In genomic region chr12:63103726-63104125, GRCm38 (mm10) we compare ENCODE assay signal across 23 mouse cellular contexts.
DNase-seq lines count a peak whose midpoint lies in the region; ATAC-seq and TF ChIP-seq lines count a peak whose summit lies in the region.
"Had no signal": no experiment of that assay in that cellular context is flagged by ENCODE, and none has a peak within 500 bp of the region (broad histone marks: within the 10 kb centered on the region; RNA-seq: fewer than 3 reads in every experiment).

No protein-coding gene starts in this region.

- no peaks in the 10 kb centered on the region for H3K9me3 ChIP-seq in MEL (replicated peaks; ENCODE audit: insufficient read depth, low read length)
- H3K9me3 ChIP-seq: embryonic facial prominence, embryonic 10.5 days; embryonic facial prominence, embryonic 12.5 days; forebrain, embryonic 12.5 days had no signal

- TF ChIP-seq CTCF in MEL (IDR thresholded peaks at IDR 0.05 in 2 of 3, conservative IDR thresholded peaks at IDR 0.05 in 1 of 3; ENCODE audit: control insufficient read depth in 1 of 3, insufficient read depth in 1 of 3, low read depth in 2 of 3, low read length in 3 of 3, poor library complexity in 1 of 3, severe bottlenecking in 1 of 3) = no peak

- no peak for TF ChIP-seq POLR2A in MEL (IDR thresholded peaks at IDR 0.05; ENCODE audit: control insufficient read depth in 1 of 2, insufficient read depth in 1 of 2, low read depth in 1 of 2, low read length in 2 of 2, poor library complexity in 1 of 2)
- TF ChIP-seq POLR2A in myocyte (IDR thresholded peaks at IDR 0.05; ENCODE audit: insufficient read length, low read depth) = no peak

- TF ChIP-seq RAD21 in MEL (IDR thresholded peaks at IDR 0.05; ENCODE audit: low read depth, low read length) = no peak

- no peak overlapping the region for H3K9ac ChIP-seq in MEL (ENCODE audit: control insufficient read depth, low read depth, low read length, poor library complexity, severe bottlenecking)
- H3K9ac ChIP-seq: embryonic facial prominence, embryonic 12.5 days; forebrain, embryonic 12.5 days had no signal

- peak overlapping the region; percentile 52 for H3K4me2 ChIP-seq in myocyte (ENCODE audit: low read depth)
- H3K4me2 ChIP-seq: embryonic facial prominence, embryonic 12.5 days; forebrain, embryonic 12.5 days had no signal

- no peaks in the 10 kb centered on the region for H3K4me1 ChIP-seq in MEL (ENCODE audit: control insufficient read depth in 1 of 2, insufficient read depth in 2 of 2, low read length in 2 of 2)
- H3K4me1 ChIP-seq: embryonic facial prominence, embryonic 10.5 days; embryonic facial prominence, embryonic 12.5 days; forebrain, embryonic 12.5 days had no signal

- H3K36me3 ChIP-seq in MEL (ENCODE audit: control insufficient read depth in 1 of 2, insufficient read depth in 2 of 2, low read length in 2 of 2) (no peaks in the 10 kb centered on the region), myocyte (ENCODE audit: control insufficient read depth, insufficient read depth) (no peaks in the 10 kb centered on the region)
- H3K36me3 ChIP-seq: embryonic facial prominence, embryonic 10.5 days; embryonic facial prominence, embryonic 12.5 days; forebrain, embryonic 12.5 days; G1E had no signal

- H3K79me2 ChIP-seq in MEL (ENCODE audit: control insufficient read depth, insufficient read depth, low read length, poor library complexity) (no peaks in the 10 kb centered on the region), myocyte (ENCODE audit: control insufficient read depth, insufficient read depth) (no peaks in the 10 kb centered on the region)

- H3K27me3 ChIP-seq in MEL (ENCODE audit: control insufficient read depth in 1 of 2, insufficient read depth in 2 of 2, low read length in 2 of 2) = no peaks in the 10 kb centered on the region
- no peaks in the 10 kb centered on the region for H3K27me3 ChIP-seq in myocyte (ENCODE audit: control insufficient read depth, insufficient read depth, insufficient read length)
- H3K27me3 ChIP-seq: CH12.LX; embryonic facial prominence, embryonic 12.5 days; forebrain, embryonic 12.5 days had no signal

- DNase-seq in 3T3-L1 (ENCODE audit: low read depth, low spot score) = peak; percentile 62
- DNase-seq in MEL (ENCODE audit: low read depth, low spot score) = peak; percentile 9
- DNase-seq in urinary bladder, postnatal 4 days (ENCODE audit: low spot score in 2 of 2) = no peak
- DNase-seq in thymus, postnatal 10 days (ENCODE audit: low spot score in 2 of 2) = no peak
- DNase-seq: adrenal gland, adult 2 months; adrenal gland, postnatal 10 days; adrenal gland, postnatal 25 days; B cell, adult 2 months; cerebellum, adult 11-12 months; cerebellum, adult 2 months; cerebellum, adult 9-10 months; cerebellum, postnatal 10 days; cerebellum, postnatal 25 days had no signal

- H3K4me3 ChIP-seq in MEL (ENCODE audit: control insufficient read depth in 1 of 2, insufficient read depth in 1 of 2, low read depth in 2 of 2, low read length in 2 of 2) (no peak overlapping the region), myocyte (no peak overlapping the region)
- H3K4me3 ChIP-seq: embryonic facial prominence, embryonic 10.5 days; embryonic facial prominence, embryonic 12.5 days; forebrain, embryonic 12.5 days had no signal

- TF ChIP-seq EP300 in MEL (IDR thresholded peaks at IDR 0.05; ENCODE audit: low read depth in 1 of 2, low read length in 2 of 2) = 0 out of 4 replicates have a peak, but pooled peaks of 1 of the 2 experiments have one; percentile 16

- no peak overlapping the region for H3K27ac ChIP-seq in MEL (ENCODE audit: control insufficient read depth, low read depth, low read length)
- H3K27ac ChIP-seq: embryonic facial prominence, embryonic 10.5 days; embryonic facial prominence, embryonic 12.5 days; forebrain, embryonic 12.5 days had no signal

- ATAC-seq in megakaryocyte-erythroid progenitor cell, adult 5-6 weeks (replicated peaks; ENCODE audit: low FRiP score, low TSS enrichment, poor library complexity, severe bottlenecking) = no peak
- ATAC-seq: CD4-positive, CD25-positive, alpha-beta regulatory T cell, adult 4 months; forebrain, embryonic 14.5 days; forebrain, embryonic 16.5 days had no signal

- no peak overlapping the region for H3ac ChIP-seq in myocyte (ENCODE audit: control insufficient read depth, insufficient read length)

TF ChIP-seq in MEL, 35 proteins besides CTCF, POLR2A, EP300 and RAD21:
- TF ChIP-seq JUND (IDR thresholded peaks at IDR 0.05; ENCODE audit: low read depth, low read length) = no peak
- TF ChIP-seq MYC (IDR thresholded peaks at IDR 0.05; ENCODE audit: low read depth, low read length) = no peak

TF ChIP-seq in myocyte, 11 proteins besides CTCF, POLR2A, EP300 and RAD21:
- TF ChIP-seq MYOD1 (IDR thresholded peaks at IDR 0.05; ENCODE audit: control insufficient read depth in 1 of 3, insufficient read length in 2 of 3, low read depth in 2 of 3) (no peak), E2F4 (IDR thresholded peaks at IDR 0.05; ENCODE audit: insufficient read depth) (no peak), MAX (IDR thresholded peaks at IDR 0.05; ENCODE audit: low read depth) (no peak), MYOG (IDR thresholded peaks at IDR 0.05; ENCODE audit: control insufficient read depth in 1 of 3, insufficient read depth in 1 of 3, insufficient read length in 2 of 3, low read depth in 2 of 3) (no peak)

Comparison
In these comparisons a context has a peak if more than half of its experiments do, and no peak if none do; other contexts are left out.
1. DNase-seq: peak in 3T3-L1 (single experiment) and MEL (single experiment); none in urinary bladder, postnatal 4 days (0 of 2) and thymus, postnatal 10 days (0 of 2).